Comparison of ENCODE assay signal across 22 mouse cellular contexts in genomic region chr7:28401942-28402341, GRCm38 (mm10). TPM values are rescaled to one million over a fixed set of nuclear protein-coding genes. Genes with fewer than 3 reads are reported as not detected.
"Had no signal": no experiment of that assay in that cellular context is flagged by ENCODE, and none has a peak within 500 bp of the region (broad histone marks: within the 10 kb centered on the region; RNA-seq: fewer than 3 reads in every experiment).

No protein-coding gene starts in this region.

- H3K4me3 ChIP-seq: lung, embryonic 15.5 days; midbrain, embryonic 10.5 days; midbrain, embryonic 12.5 days; myocyte; neural tube, embryonic 13.5 days; neural tube, embryonic 15.5 days had no signal

- H3K4me1 ChIP-seq: lung, embryonic 15.5 days; midbrain, embryonic 10.5 days; midbrain, embryonic 12.5 days; neural tube, embryonic 13.5 days; neural tube, embryonic 15.5 days had no signal

- H3K4me2 ChIP-seq: lung, embryonic 15.5 days; midbrain, embryonic 12.5 days; neural tube, embryonic 13.5 days; neural tube, embryonic 15.5 days had no signal

- H3K9me3 ChIP-seq: lung, embryonic 15.5 days; midbrain, embryonic 10.5 days; midbrain, embryonic 12.5 days; neural tube, embryonic 13.5 days; neural tube, embryonic 15.5 days had no signal

- DNase-seq: liver, postnatal 0 days; lung, adult 2 months; lung, postnatal 14 days; lung, postnatal 36 days; midbrain, embryonic 14.5 days; retina, postnatal 1 day; right cerebral cortex, adult 18-20 months; right cerebral cortex, postnatal 25 days; right cerebral cortex, postnatal 4 days; spleen, adult 18-20 months; thymus, adult 18-20 months; thymus, postnatal 14 days; thymus, postnatal 36 days had no signal

- H3K27ac ChIP-seq: lung, embryonic 15.5 days; macrophage; midbrain, embryonic 10.5 days; midbrain, embryonic 12.5 days; neural tube, embryonic 13.5 days; neural tube, embryonic 15.5 days had no signal

- H3K27me3 ChIP-seq: lung, embryonic 15.5 days; midbrain, embryonic 12.5 days; neural tube, embryonic 13.5 days; neural tube, embryonic 15.5 days had no signal

- H3K9ac ChIP-seq: liver, postnatal 0 days; lung, embryonic 15.5 days; midbrain, embryonic 12.5 days; neural tube, embryonic 13.5 days; neural tube, embryonic 15.5 days had no signal

- ATAC-seq: liver, postnatal 0 days; lung, postnatal 0 days; midbrain, embryonic 16.5 days had no signal

RNA-seq across cellular contexts. Expression of gene Gmfg, which starts 35.3 kb away (rescaled TPM):
- polyA plus RNA-seq: myocyte had no signal
